Mouse (Mus musculus) stomach, embryonic 16.5 days (tissue): Measurements from ENCODE around the gene Arhgap32. TPM values are rescaled to one million over a fixed set of nuclear protein-coding genes. Genes with fewer than 3 reads are reported as not detected.
A peak's percentile ranks its signal among the peaks of the same experiment; 100 is the strongest.

ENCODE experiments used
- ATAC-seq: fragments of 200-750 bp; cut with Nextera tagmentation; 2 replicates; pipeline ENCODE4 v1.8.0; 2017; ENCODE audit warnings: moderate number of reproducible peaks, moderate TSS enrichment; ENCODE audit not compliant: insufficient read depth, low FRiP score
- H3K27ac ChIP-seq: fragments of 300-500 bp; sonication (generic); 2 replicates; pipeline ENCODE4 v1.5.1; 2014; ENCODE audit warnings: low read length
- H3K27me3 ChIP-seq: fragments of 300-500 bp; sonication (generic); 2 replicates; pipeline ENCODE4 v1.6.1; 2014; ENCODE audit warnings: low read length, control low read depth, mixed read lengths; ENCODE audit not compliant: control insufficient read depth, insufficient read depth
- H3K36me3 ChIP-seq: fragments of 300-500 bp; sonication (generic); 2 replicates; pipeline ENCODE4 v1.6.1; 2014; ENCODE audit warnings: low read length; ENCODE audit not compliant: control insufficient read depth, insufficient read depth
- H3K4me1 ChIP-seq: fragments of 300-500 bp; sonication (generic); 2 replicates; pipeline ENCODE4 v1.6.1; 2014; ENCODE audit warnings: low read length, control low read depth, mixed read lengths; ENCODE audit not compliant: control insufficient read depth, insufficient read depth
- H3K4me2 ChIP-seq: fragments of 300-500 bp; sonication (generic); 2 replicates; pipeline ENCODE4 v1.6.1; 2014; ENCODE audit warnings: low read depth, low read length, mixed read lengths
- H3K4me3 ChIP-seq: fragments of 300-500 bp; sonication (generic); replicated peaks from 2 replicates; pipeline ENCODE4 v1.5.1; 2014; ENCODE audit warnings: mild to moderate bottlenecking, low read length
- H3K9ac ChIP-seq: fragments of 300-500 bp; sonication (generic); 2 replicates; pipeline ENCODE4 v1.6.1; 2014; ENCODE audit warnings: low read length
- H3K9me3 ChIP-seq: fragments of 300-500 bp; sonication (generic); replicated peaks from 2 replicates; pipeline ENCODE4 v1.6.1; 2016; ENCODE audit warnings: low read length, control low read depth; ENCODE audit not compliant: control insufficient read depth
- WGBS: fragments of 180-500 bp; shearing (Covaris S2); extraction: QIAGEN DNeasy Blood & Tissue Kit; methylation state at CpG from one replicate; pipeline ENCODE4 v1.1.7; 2014; 5-methylcytosine and 5-hydroxymethylcytosine counted together
- polyA plus RNA-seq: library from polyadenylated mRNA; unstranded; fragments of >200 nt; fragmentation: Nextera tagmentation; extraction: Ambion mirVana; gene quantifications from 2 replicates; pipeline ENCODE4 v1.2.1, GENCODE M21; 2015

Gene Arhgap32
- polyA plus RNA-seq, 1 experiment from 2014 or later, result 16.6 TPM

- Histone ChIP-seq H3K36me3 (no peaks in the 10 kb centered on the region), H3K27ac (peak overlapping the region; percentile 21; the same call in 1 of the 2 replicates), H3K4me1 (peaks cover 9% of the 10 kb centered on the region; the same call in 1 of the 2 replicates), H3K27me3 (no peaks in the 10 kb centered on the region), H3K4me2 (no peak overlapping the region), H3K9ac (no peak overlapping the region), H3K9me3 (no peaks in the 10 kb centered on the region), H3K4me3 (no peak overlapping the region)
- ATAC-seq, result no peak
- 74% methylated on average over 4 of the region's 4 CpGs for WGBS
Observed at GRCm38 (mm10) chr9:32233593-32233992, 117.7 kb downstream of the Arhgap32 start.

- H3K4me1 ChIP-seq, result peaks cover 11% of the 10 kb centered on the region; the same call in 1 of the 2 replicates
- 0 out of 2 replicates have a peak, but pooled peaks have one; percentile 60 for ATAC-seq
- 61% methylated on average over 3 of the region's 3 CpGs for WGBS
- H3K9ac ChIP-seq, result no peak overlapping the region
- H3K27ac ChIP-seq, result peak overlapping the region; percentile 43
- peak overlapping the region; percentile 16; the same call in 1 of the 2 replicates for H3K4me2 ChIP-seq
- H3K9me3 ChIP-seq, result no peaks in the 10 kb centered on the region
- 0 out of 2 replicates have a peak, but pooled peaks cover 4% of the 10 kb centered on the region for H3K36me3 ChIP-seq
- H3K4me3 ChIP-seq, result no peak overlapping the region
- H3K27me3 ChIP-seq, result no peaks in the 10 kb centered on the region
Observed at GRCm38 (mm10) chr9:32234767-32235489, 119.0 kb downstream of the Arhgap32 start.

GRCm38 (mm10) chr9:32238899-32239298 is 123.0 kb downstream of the Arhgap32 start:
- H3K9ac ChIP-seq, result no peak overlapping the region
- no peak for ATAC-seq
- no peaks in the 10 kb centered on the region for H3K9me3 ChIP-seq
- WGBS, result 74% methylated on average over 10 of the region's 10 CpGs
- no peaks in the 10 kb centered on the region for H3K27me3 ChIP-seq
- no peak overlapping the region for H3K4me3 ChIP-seq
- H3K4me1 ChIP-seq, result peaks cover 14% of the 10 kb centered on the region
- no peak overlapping the region; the same call in 1 of the 2 replicates for H3K27ac ChIP-seq
- H3K4me2 ChIP-seq, result no peak overlapping the region
- 0 out of 2 replicates have a peak, but pooled peaks cover 4% of the 10 kb centered on the region for H3K36me3 ChIP-seq

GRCm38 (mm10) chr9:32239427-32239826 is 123.5 kb downstream of the Arhgap32 start:
- no peaks in the 10 kb centered on the region for H3K9me3 ChIP-seq
- H3K4me2 ChIP-seq, result no peak overlapping the region
- H3K27me3 ChIP-seq, result no peaks in the 10 kb centered on the region
- 0 out of 2 replicates have a peak, but pooled peaks cover 4% of the 10 kb centered on the region for H3K36me3 ChIP-seq
- H3K9ac ChIP-seq, result no peak overlapping the region
- 0 out of 2 replicates have a peak, but pooled peaks have one; percentile 52 for ATAC-seq
- H3K27ac ChIP-seq, result no peak overlapping the region
- no peak overlapping the region for H3K4me3 ChIP-seq
- WGBS, result 75% methylated on average over 10 of the region's 10 CpGs
- peaks cover 14% of the 10 kb centered on the region for H3K4me1 ChIP-seq

GRCm38 (mm10) chr9:32240449-32240848 is 124.5 kb downstream of the Arhgap32 start:
- Histone ChIP-seq H3K4me2 (no peak overlapping the region), H3K27me3 (no peaks in the 10 kb centered on the region), H3K9ac (no peak overlapping the region), H3K4me1 (peaks cover 14% of the 10 kb centered on the region), H3K4me3 (no peak overlapping the region), H3K27ac (no peak overlapping the region), H3K9me3 (no peaks in the 10 kb centered on the region), H3K36me3 (0 out of 2 replicates have a peak, but pooled peaks cover 4% of the 10 kb centered on the region)
- ATAC-seq, result no peak
- 82% methylated on average over 5 of the region's 5 CpGs for WGBS

- peak overlapping the region; percentile 66 for H3K27ac ChIP-seq
- no peaks in the 10 kb centered on the region for H3K9me3 ChIP-seq
- H3K4me1 ChIP-seq, result peaks cover 12% of the 10 kb centered on the region; the same call in 1 of the 2 replicates
- ATAC-seq, result no peak
- H3K36me3 ChIP-seq, result 0 out of 2 replicates have a peak, but pooled peaks cover 5% of the 10 kb centered on the region
- no peak overlapping the region for H3K4me2 ChIP-seq
- H3K27me3 ChIP-seq, result no peaks in the 10 kb centered on the region
- no peak overlapping the region for H3K9ac ChIP-seq
- WGBS, result 79% methylated on average over 9 of the region's 9 CpGs
- H3K4me3 ChIP-seq, result no peak overlapping the region
Observed at GRCm38 (mm10) chr9:32241637-32242199, 125.8 kb downstream of the Arhgap32 start.

GRCm38 (mm10) chr9:32242921-32243617 is 127.1 kb downstream of the Arhgap32 start:
- Histone ChIP-seq H3K9me3 (no peaks in the 10 kb centered on the region), H3K27ac (peak overlapping the region; percentile 57), H3K36me3 (peaks cover 11% of the 10 kb centered on the region; the same call in 1 of the 2 replicates), H3K9ac (no peak overlapping the region), H3K4me1 (peaks cover 12% of the 10 kb centered on the region; the same call in 1 of the 2 replicates), H3K4me3 (no peak overlapping the region), H3K27me3 (no peaks in the 10 kb centered on the region), H3K4me2 (no peak overlapping the region)
- peak; percentile 79; the same call in 1 of the 2 replicates for ATAC-seq
- WGBS, result 55% methylated on average over 2 of the region's 2 CpGs

- ATAC-seq, result no peak
- Histone ChIP-seq H3K36me3 (peaks cover 7% of the 10 kb centered on the region), H3K9ac (no peak overlapping the region), H3K27me3 (no peaks in the 10 kb centered on the region), H3K27ac (no peak overlapping the region), H3K4me2 (no peak overlapping the region), H3K4me3 (no peak overlapping the region), H3K4me1 (peaks cover 10% of the 10 kb centered on the region; the same call in 1 of the 2 replicates), H3K9me3 (no peaks in the 10 kb centered on the region)
- WGBS, result 79% methylated on average over 3 of the region's 3 CpGs
Observed at GRCm38 (mm10) chr9:32245237-32245636, 129.3 kb downstream of the Arhgap32 start.
